Mouse (Mus musculus) granulocyte monocyte progenitor cell, adult 5-6 weeks (primary cell): ENCODE measurements at regions not wholly inside any gene's neighbourhood (a gene's known extent, or its start where the extent isn't known, plus 50 kb on each side); places are given as distances from the start of the nearest gene placed in this dataset.
A peak's percentile ranks its signal among the peaks of the same experiment; 100 is the strongest.
"Not testable (repeated sequence)": the region's sequence is repeated elsewhere in the genome, so short reads cannot be mapped to it uniquely, and the experiment has no call there.

Experiments used
- ATAC-seq: replicated peaks from 2 replicates; pipeline ENCODE4 v1.8.0; 2016; ENCODE audit warnings: mild to moderate bottlenecking, moderate TSS enrichment, inconsistent platforms; ENCODE audit not compliant: poor library complexity, severe bottlenecking

DNA sequence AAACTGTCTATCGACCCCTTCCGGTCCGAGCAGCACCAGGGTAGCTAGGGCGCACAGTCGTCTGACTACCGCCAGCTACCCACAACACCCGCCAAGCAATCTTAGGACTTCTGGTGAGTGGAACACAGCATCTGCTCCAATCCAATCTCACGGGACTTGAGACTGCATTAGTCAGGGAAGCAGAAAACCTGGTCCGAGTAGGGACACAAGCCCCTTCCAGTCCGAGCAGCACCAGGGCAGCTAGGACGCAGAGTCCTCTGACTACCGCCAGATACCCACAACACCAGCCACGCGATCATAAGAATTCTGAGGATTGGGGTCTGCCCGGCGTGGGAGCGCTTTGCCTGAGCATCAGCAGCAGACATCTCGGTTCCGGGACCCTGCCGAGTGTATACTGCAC, 79.6 kb downstream of the Gm10715 start:
- not testable (repeated sequence) for ATAC-seq

DNA sequence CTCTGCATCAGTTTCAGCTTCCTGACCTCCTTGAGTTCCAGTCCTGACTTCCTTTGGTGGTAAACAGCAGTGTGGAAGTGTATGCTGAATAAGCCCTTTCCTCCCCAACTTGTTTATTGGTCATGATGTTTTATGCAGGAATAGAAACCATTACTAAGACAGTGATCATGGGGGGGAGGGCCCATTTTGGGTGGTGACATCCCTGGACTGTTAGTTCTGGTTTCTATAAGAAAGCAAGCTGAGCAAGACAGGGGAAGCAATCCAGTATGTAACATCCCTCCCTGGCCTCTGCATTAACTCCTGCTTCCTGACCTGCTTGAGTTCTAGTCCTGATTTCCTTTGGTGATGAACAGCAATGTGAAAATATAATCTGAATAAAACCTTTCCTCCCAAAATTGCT, 124.5 kb downstream of the Gm10715 start:
- no peak for ATAC-seq

DNA sequence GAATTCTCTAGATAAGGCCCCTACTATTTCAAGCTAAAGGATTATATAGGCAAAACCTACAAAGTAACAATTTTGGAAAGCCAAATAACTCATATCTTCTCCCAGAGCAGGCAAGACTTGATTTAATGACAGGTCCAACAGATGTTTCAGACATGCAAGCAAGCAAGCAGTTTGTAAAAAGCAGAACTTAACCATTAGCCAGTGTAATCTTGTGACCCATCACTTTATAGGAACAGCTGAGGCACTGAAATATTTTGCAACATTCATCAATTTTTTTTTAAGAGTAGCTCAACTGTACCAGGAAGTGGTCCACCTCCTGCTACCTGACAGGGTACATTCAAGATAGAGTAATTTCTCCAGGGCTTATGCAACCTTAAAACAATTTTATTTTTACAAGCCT, 147.7 kb downstream of the Gm10715 start:
- ATAC-seq = no peak

DNA sequence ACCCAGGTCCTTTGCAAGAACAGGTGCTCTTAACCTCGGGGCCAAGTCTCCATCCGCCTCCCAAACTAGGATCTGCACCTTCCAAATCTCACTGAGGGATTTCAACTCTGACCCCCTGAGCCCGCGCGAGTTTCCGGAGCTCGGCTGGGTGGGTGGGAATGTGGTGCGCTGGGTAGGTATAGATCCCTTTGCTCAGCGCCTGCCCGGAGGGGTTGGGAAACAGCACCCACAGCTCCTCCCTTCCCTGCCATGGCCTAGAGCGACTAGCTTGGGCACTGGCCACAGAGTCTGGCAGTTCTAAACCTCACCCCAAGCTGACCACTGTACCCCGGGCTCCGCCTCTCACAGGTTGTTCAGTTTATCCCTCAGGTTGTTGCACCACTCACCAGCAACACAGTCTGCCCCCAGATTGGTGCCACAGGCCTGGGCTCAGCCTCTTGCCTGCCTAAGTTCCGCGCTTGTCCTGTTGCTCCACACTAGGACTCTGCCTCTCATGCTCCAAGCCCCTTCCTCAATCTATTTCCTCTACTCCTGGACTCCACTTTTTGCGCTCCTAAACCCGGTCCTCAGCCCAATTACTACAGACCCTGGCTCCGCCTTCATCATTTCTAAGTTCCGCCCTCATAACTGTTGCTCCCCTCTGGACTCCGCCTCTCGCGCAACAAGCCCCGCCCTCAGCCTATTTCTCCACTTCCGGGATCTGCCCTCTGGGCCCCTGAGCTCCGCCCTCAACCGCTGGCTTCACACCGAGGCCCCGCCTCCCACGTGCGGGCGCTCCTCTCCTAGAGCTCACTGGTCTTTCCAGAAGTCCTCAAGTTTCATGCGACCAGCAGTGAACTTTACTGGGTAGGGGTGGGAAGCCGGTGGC, 135.6 kb upstream of the Alkbh8 start:
- peak; percentile 48 for ATAC-seq

DNA sequence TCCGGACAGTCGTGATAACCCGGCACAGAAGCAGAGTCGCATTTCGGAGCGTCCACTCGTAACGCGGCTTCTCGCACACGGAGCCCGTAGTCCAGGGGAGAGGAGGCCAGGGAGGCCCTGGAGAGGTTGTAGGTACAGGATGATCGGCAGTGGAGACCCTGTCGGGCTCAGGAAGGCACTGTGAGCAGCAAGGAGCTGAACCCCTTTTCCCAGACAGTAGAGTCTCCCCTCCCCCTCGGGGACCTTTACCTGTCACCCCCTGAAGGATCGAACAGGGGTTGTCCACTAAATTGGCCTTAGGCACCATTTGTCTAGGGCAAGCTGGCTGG, 135.0 kb upstream of the Alkbh8 start:
- ATAC-seq = peak; percentile 7; the same call in 1 of the 2 replicates

DNA sequence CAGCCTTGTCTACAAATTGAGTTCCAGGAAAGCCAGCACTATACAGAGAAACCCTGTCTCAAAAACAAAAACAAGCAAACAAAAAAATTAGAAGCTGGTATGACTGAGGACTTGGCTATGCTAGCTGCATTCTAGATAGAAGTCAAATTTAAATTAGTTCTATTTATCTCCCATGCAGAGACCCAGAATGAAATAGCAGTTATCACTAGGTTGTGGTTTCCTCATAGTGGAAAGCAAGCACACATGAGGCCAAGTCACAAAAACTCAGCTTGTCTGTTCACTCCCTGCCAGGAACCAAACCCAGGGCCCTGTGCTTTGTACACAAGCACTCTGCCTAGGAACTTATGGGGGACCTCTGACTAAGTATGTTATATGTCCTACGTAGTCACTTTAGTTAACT, 126.8 kb upstream of the Alkbh8 start:
- ATAC-seq = not testable (repeated sequence)

- peak; percentile 100 for ATAC-seq
Measured at GRCm38 (mm10) chr9:3258396-3259300, 76.3 kb upstream of the Alkbh8 start.

GRCm38 (mm10) chr9:3260181-3260580, 74.8 kb upstream of the Alkbh8 start:
- no peak for ATAC-seq

DNA sequence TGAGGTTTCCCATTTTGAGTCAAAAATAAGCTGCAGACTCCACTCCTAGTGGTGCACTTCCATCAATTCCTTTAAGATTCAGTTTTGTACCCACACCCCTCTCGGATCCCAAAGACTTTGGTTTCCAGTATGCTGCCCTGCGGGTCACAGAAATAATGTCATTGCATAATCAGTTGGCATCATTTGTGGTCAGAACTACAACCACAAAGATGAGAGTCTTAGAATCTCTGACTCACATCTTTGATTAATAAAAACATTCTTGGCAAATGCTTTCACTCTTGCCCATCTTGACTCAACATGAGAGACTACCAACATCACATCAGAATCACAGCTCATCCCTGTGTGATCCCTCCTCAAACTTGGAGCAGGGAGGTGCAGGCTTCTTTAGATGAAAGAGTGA, 74.1 kb upstream of the Alkbh8 start:
- ATAC-seq = no peak

- ATAC-seq = no peak
Measured at GRCm38 (mm10) chr9:3264467-3264866, 70.5 kb upstream of the Alkbh8 start.

DNA sequence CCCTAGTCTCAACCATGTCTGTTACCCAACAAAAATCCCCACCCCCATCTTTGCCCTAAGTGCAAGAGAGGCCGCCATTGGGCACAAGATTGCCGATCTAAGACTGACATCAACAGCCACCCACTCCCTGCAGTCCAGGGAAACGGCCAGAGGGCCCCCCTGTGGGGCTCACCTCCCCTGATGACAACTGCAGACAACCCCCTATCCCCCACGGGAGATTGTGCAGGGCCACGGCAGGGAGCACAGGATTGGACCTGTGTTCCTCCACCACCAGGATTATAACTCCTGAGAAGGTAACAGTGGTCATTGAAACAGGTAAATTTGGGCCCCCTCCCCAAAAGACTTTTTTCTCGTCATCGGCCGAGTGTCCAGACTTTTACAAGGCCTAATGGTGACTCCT, 54.4 kb upstream of the Alkbh8 start:
- not testable (repeated sequence) for ATAC-seq

- ATAC-seq = not testable (repeated sequence)
Measured at GRCm38 (mm10) chr9:3281906-3282305, 53.0 kb upstream of the Alkbh8 start.

DNA sequence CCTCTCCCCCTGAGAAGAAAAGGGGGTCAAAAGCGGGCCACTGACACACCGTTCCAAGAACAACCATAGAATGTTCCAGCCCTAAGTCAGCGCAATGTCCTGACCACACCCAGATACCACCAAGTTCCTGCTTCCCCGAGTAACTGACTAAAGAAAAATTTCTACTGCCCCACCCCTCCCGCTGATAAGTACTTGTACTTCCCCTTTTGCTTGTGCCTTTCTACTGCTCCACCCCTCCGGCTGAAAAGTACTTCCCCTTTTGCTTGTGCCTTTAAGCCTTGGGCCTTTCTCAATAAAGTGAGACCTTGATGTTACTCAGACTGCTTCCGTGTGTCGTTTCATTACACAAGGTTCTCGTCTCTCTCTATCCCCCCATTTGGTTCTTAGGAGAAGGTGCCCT, 51.6 kb upstream of the Alkbh8 start:
- ATAC-seq = not testable (repeated sequence)
